Mouse (Mus musculus) hindbrain, postnatal 0 days (tissue): Measurements from ENCODE around the gene Gm2663. TPM values are rescaled to one million over a fixed set of nuclear protein-coding genes. Genes with fewer than 3 reads are reported as not detected.

Experiments used
- ATAC-seq: fragments of 200-750 bp; cut with Nextera tagmentation; 2 replicates; pipeline ENCODE4 v1.8.0; 2017; ENCODE audit warnings: mild to moderate bottlenecking, moderate TSS enrichment, moderate library complexity
- DNase-seq: peaks from one replicate; pipeline ENCODE4 v3.0.0-alpha.2; 2015; ENCODE audit warnings: low spot score
- H3K27ac ChIP-seq: fragments of 300-500 bp; sonication (generic); 2 replicates; pipeline ENCODE4 v1.5.1; 2014; ENCODE audit warnings: mild to moderate bottlenecking
- H3K27me3 ChIP-seq: fragments of 300-500 bp; sonication (generic); 2 replicates; pipeline ENCODE4 v1.6.1; 2014; ENCODE audit warnings: low read length, mixed read lengths; ENCODE audit not compliant: insufficient read depth
- H3K36me3 ChIP-seq: fragments of 300-500 bp; sonication (generic); 2 replicates; pipeline ENCODE4 v1.6.1; 2014; ENCODE audit warnings: low read length, mixed read lengths; ENCODE audit not compliant: insufficient read depth
- H3K4me1 ChIP-seq: fragments of 300-500 bp; sonication (generic); 2 replicates; pipeline ENCODE4 v1.6.1; 2014; ENCODE audit warnings: antibody characterized with exemption, low read length, mixed read lengths; ENCODE audit not compliant: insufficient read depth
- H3K4me2 ChIP-seq: fragments of 300-500 bp; sonication (generic); 2 replicates; pipeline ENCODE4 v1.6.1; 2014; ENCODE audit warnings: low read depth, mild to moderate bottlenecking, low read length, moderate library complexity, mixed read lengths
- H3K4me3 ChIP-seq: fragments of 300-500 bp; sonication (generic); 2 replicates; pipeline ENCODE4 v1.5.1; 2014; ENCODE audit warnings: low read length
- H3K9ac ChIP-seq: fragments of 300-500 bp; sonication (generic); replicated peaks from 2 replicates; pipeline ENCODE4 v1.6.1; 2014; ENCODE audit warnings: mild to moderate bottlenecking, low read length, moderate library complexity, mixed read lengths
- H3K9me3 ChIP-seq: fragments of 300-500 bp; sonication (generic); 2 replicates; pipeline ENCODE4 v1.6.1; 2016; ENCODE audit warnings: low read length, mixed read lengths
- CTCF ChIP-seq: IDR thresholded peaks from 2 replicates; pipeline ENCODE4 v1.5.1; 2016; ENCODE audit warnings: antibody characterized with exemption, control low read depth, low read depth
- whole genome bisulfite sequencing: fragments of 180-500 bp; shearing (Covaris S2); extraction: QIAGEN DNeasy Blood & Tissue Kit; methylation state at CpG from one replicate; pipeline ENCODE4 v1.1.7; 2014; 5-methylcytosine and 5-hydroxymethylcytosine counted together
- polyA plus RNA-seq: library from polyadenylated mRNA; unstranded; fragments of >200 nt; fragmentation: Nextera tagmentation; extraction: Ambion mirVana; gene quantifications from 2 replicates; pipeline ENCODE4 v1.2.1, GENCODE M21; 2015
- total RNA-seq: library from RNA; depleted of rRNA; stranded (reverse); fragments of >200 nt; gene quantifications from 2 replicates; pipeline ENCODE4 v1.2.3, GENCODE M21; 2014

Gene Gm2663
- total and polyA plus RNA-seq, 2 experiments from 2014 or later = not detected

DNA sequence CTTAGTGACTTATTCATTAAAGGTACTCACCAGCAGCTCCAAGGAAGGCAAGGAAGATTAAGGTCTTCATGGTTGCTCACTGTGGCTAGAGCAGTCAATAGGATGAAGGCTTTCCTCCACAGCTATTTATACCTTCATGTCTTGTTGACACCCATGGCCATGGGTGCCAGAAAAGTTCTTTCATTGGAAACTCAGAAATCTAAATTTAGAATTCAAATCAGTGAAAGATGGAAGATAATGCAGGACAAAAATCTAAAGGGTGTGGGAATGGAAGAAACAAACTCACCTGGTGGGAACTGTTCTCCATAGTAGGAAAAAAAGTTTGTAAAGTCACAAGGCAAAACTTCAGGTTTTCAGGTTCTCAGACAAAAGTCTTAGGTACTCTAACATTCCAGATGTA, 36.1 kb upstream of the Gm2663 start, which contains the start of gene 2210010C04Rik:
Gene 2210010C04Rik, minus strand, starts transcription at position 101 of the 400 bp plus-strand sequence.
- H3K36me3 ChIP-seq = no peaks in the 10 kb centered on the region
- no peak within 1 kb of the TSS for H3K4me2 ChIP-seq
- H3K27ac ChIP-seq = no peak within 1 kb of the TSS
- H3K4me3 ChIP-seq = no peak within 1 kb of the TSS
- no peak within 1 kb of the TSS for H3K9ac ChIP-seq
- DNase-seq (no peak), ATAC-seq (no peak)
- no peak for TF ChIP-seq CTCF
- H3K9me3 ChIP-seq = no peaks in the 10 kb centered on the region
- H3K27me3 ChIP-seq = no peaks in the 10 kb centered on the region
- no peaks in the 10 kb centered on the region for H3K4me1 ChIP-seq

DNA sequence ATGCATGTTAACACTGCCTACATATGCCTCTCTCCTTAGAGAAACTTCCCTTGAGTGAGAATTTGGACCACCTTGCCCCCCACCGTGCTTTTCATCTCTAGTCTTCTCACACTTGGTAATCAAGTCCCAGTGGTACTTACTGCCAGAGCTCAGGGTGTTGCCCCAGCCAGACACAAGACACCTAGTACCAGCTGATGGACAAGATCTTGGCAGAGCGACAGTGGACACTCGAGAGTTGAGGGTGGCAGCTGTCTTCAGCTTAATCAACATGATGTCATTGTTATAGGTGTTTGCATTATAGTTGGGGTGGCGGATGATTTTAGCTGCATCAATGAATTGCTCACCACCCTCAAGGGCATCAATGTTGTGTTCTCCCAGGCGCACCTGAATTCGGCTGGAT, 33.5 kb upstream of the Gm2663 start:
- Histone ChIP-seq H3K4me1 (no peaks in the 10 kb centered on the region), H3K27me3 (no peaks in the 10 kb centered on the region), H3K9ac (no peak overlapping the region), H3K36me3 (no peaks in the 10 kb centered on the region), H3K4me3 (no peak overlapping the region), H3K9me3 (no peaks in the 10 kb centered on the region), H3K27ac (no peak overlapping the region), H3K4me2 (no peak overlapping the region)
- TF ChIP-seq CTCF = no peak
- 79% methylated on average over 6 of the region's 6 CpGs for WGBS
- ATAC-seq (no peak), DNase-seq (no peak)

GRCm38 (mm10) chr6:41032231-41032630, 33.0 kb upstream of the Gm2663 start:
- no peak overlapping the region for H3K9ac ChIP-seq
- H3K36me3 ChIP-seq = no peaks in the 10 kb centered on the region

DNA sequence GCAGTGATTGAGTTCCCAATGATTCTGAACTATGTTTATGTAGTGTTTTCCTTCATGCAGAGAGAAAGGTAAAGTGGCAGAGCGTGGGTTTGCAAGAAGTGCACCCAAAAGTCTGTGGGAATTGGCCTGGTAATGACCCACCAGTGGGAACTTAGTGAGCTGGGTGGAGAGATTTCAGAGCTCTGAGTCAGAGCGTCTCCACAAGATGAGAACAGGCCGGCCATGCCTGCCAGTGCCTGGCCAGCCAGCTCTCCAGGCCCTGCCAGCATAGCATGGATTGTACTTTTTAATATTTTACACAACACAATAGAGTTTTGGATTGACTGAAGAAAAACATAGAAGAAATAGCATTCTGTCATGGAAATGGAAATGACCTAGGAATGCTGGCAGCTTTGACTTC, 31.5 kb upstream of the Gm2663 start:
- DNase-seq (no peak), ATAC-seq (no peak)
- TF ChIP-seq CTCF = no peak
- H3K4me1 ChIP-seq = no peaks in the 10 kb centered on the region
- no peaks in the 10 kb centered on the region for H3K9me3 ChIP-seq
- WGBS = 90% methylated on average over 3 of the region's 3 CpGs
- H3K36me3 ChIP-seq = no peaks in the 10 kb centered on the region
- no peak overlapping the region for H3K4me2 ChIP-seq
- H3K27ac ChIP-seq = no peak overlapping the region
- H3K9ac ChIP-seq = no peak overlapping the region
- no peak overlapping the region for H3K4me3 ChIP-seq
- H3K27me3 ChIP-seq = no peaks in the 10 kb centered on the region

More at GRCm38 (mm10) chr6:41032231-41032630, 33.0 kb upstream of the Gm2663 start:
- H3K4me1 ChIP-seq = no peaks in the 10 kb centered on the region
- no peak overlapping the region for H3K4me2 ChIP-seq
- H3K4me3 ChIP-seq = no peak overlapping the region
- no peak overlapping the region for H3K27ac ChIP-seq
- H3K27me3 ChIP-seq = no peaks in the 10 kb centered on the region
- H3K9me3 ChIP-seq = no peaks in the 10 kb centered on the region
- WGBS = 87% methylated on average over 3 of the region's 3 CpGs
- ATAC-seq = no peak
- DNase-seq = no peak
- no peak for TF ChIP-seq CTCF

- H3K4me1 ChIP-seq = no peaks in the 10 kb centered on the region
- no peaks in the 10 kb centered on the region for H3K36me3 ChIP-seq
- H3K9ac ChIP-seq = no peak overlapping the region
- H3K27ac ChIP-seq = no peak overlapping the region
- ATAC-seq = no peak
- no peak overlapping the region for H3K4me2 ChIP-seq
- H3K4me3 ChIP-seq = no peak overlapping the region
- H3K9me3 ChIP-seq = no peaks in the 10 kb centered on the region
- no peaks in the 10 kb centered on the region for H3K27me3 ChIP-seq
- DNase-seq = no peak
- WGBS = 35% methylated on average over 2 of the region's 2 CpGs
- no peak for TF ChIP-seq CTCF
Observed at GRCm38 (mm10) chr6:41027053-41027452, 27.8 kb upstream of the Gm2663 start.

GRCm38 (mm10) chr6:41025873-41026650, 26.8 kb upstream of the Gm2663 start:
- Histone ChIP-seq H3K4me2 (no peak overlapping the region), H3K27me3 (no peaks in the 10 kb centered on the region), H3K4me1 (no peaks in the 10 kb centered on the region), H3K9me3 (no peaks in the 10 kb centered on the region), H3K27ac (no peak overlapping the region), H3K9ac (no peak overlapping the region), H3K36me3 (no peaks in the 10 kb centered on the region), H3K4me3 (no peak overlapping the region)
- no peak for TF ChIP-seq CTCF
- no peak for ATAC-seq
- WGBS = 59% methylated on average over 2 of the region's 2 CpGs
- DNase-seq = no peak

DNA sequence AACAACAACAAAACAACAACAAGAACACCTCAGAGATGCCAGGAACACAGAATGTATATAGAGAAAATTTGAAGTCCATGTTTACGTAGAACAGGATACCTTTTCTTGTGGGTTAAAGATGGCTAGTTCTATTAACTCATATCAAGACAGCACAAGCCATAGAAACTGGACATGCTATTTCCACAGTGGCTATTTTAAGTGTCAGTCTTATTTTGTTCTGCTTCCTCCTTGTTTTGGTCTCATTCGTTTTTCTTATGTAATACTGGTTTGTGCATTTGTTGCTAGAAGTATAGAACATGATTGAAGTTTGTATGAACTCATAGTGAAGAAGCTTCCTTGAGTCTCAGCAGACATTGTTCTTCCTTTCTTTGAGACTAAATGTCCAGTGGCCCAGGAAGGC, 19.9 kb upstream of the Gm2663 start:
- H3K9ac ChIP-seq = no peak overlapping the region
- no peak overlapping the region for H3K4me3 ChIP-seq
- TF ChIP-seq CTCF = no peak
- no peak overlapping the region for H3K27ac ChIP-seq
- H3K4me2 ChIP-seq = no peak overlapping the region
- H3K4me1 ChIP-seq = no peaks in the 10 kb centered on the region
- H3K27me3 ChIP-seq = no peaks in the 10 kb centered on the region
- no peak for DNase-seq
- H3K9me3 ChIP-seq = no peaks in the 10 kb centered on the region
- no peak for ATAC-seq
- H3K36me3 ChIP-seq = no peaks in the 10 kb centered on the region
- 82% methylated on average over 2 of the region's 2 CpGs for WGBS
